Mouse (Mus musculus) liver, embryonic 11.5 days (tissue): ENCODE data around the gene Hoxb9. TPM values are rescaled to one million over a fixed set of nuclear protein-coding genes. Genes with fewer than 3 reads are reported as not detected.

Source experiments
- ATAC-seq: fragments of 200-750 bp; cut with Nextera tagmentation; replicated peaks from 2 replicates; pipeline ENCODE4 v1.8.0; 2017; ENCODE audit warnings: moderate number of reproducible peaks, mild to moderate bottlenecking, moderate TSS enrichment, moderate library complexity; ENCODE audit not compliant: low FRiP score
- DNase-seq: peaks from one replicate; pipeline ENCODE4 v3.0.0-alpha.2; 2017; ENCODE audit warnings: low spot score
- H3K27ac ChIP-seq: fragments of 300-500 bp; sonication (generic); 2 replicates; pipeline ENCODE4 v1.5.1; 2014; ENCODE audit warnings: mild to moderate bottlenecking, low read depth, low read length, control low read depth
- H3K27me3 ChIP-seq: fragments of 300-500 bp; sonication (generic); replicated peaks from 2 replicates; pipeline ENCODE4 v1.6.1; 2014; ENCODE audit warnings: low read length, mixed read lengths; ENCODE audit not compliant: control insufficient read depth, insufficient read depth
- H3K36me3 ChIP-seq: fragments of 300-500 bp; sonication (generic); 2 replicates; pipeline ENCODE4 v1.6.1; 2014; ENCODE audit warnings: mild to moderate bottlenecking, low read length, moderate library complexity, mixed read lengths; ENCODE audit not compliant: control insufficient read depth, insufficient read depth
- H3K4me1 ChIP-seq: fragments of 300-500 bp; sonication (generic); replicated peaks from 2 replicates; pipeline ENCODE4 v1.6.1; 2014; ENCODE audit warnings: low read length, mixed read lengths; ENCODE audit not compliant: control insufficient read depth, insufficient read depth
- H3K4me2 ChIP-seq: fragments of 300-500 bp; sonication (generic); 2 replicates; pipeline ENCODE4 v1.6.1; 2014; ENCODE audit warnings: mild to moderate bottlenecking, control low read depth, moderate library complexity
- H3K4me3 ChIP-seq: fragments of 300-500 bp; sonication (generic); 2 replicates; pipeline ENCODE4 v1.5.1; 2014; ENCODE audit warnings: low read depth, low read length, control low read depth
- H3K9ac ChIP-seq: fragments of 300-500 bp; sonication (generic); 2 replicates; pipeline ENCODE4 v1.6.1; 2014; ENCODE audit warnings: low read depth, low read length, control low read depth
- H3K9me3 ChIP-seq: fragments of 300-500 bp; sonication (generic); 2 replicates; pipeline ENCODE4 v1.6.1; 2016; ENCODE audit warnings: low read length, inconsistent platforms, mixed read lengths; ENCODE audit not compliant: control insufficient read depth
- WGBS: fragments of 180-500 bp; shearing (Covaris S2); extraction: QIAGEN DNeasy Blood & Tissue Kit; methylation state at CpG from one replicate; pipeline ENCODE4 v1.1.7; 2014; 5-methylcytosine and 5-hydroxymethylcytosine counted together
- polyA plus RNA-seq: library from polyadenylated mRNA; unstranded; fragments of >200 nt; fragmentation: Nextera tagmentation; extraction: Ambion mirVana; gene quantifications from 2 replicates; pipeline ENCODE4 v1.2.1, GENCODE M21; 2014

The Hoxb9 gene
- polyA plus RNA-seq, 1 experiment from 2014 or later, result 0.49 TPM

DNA sequence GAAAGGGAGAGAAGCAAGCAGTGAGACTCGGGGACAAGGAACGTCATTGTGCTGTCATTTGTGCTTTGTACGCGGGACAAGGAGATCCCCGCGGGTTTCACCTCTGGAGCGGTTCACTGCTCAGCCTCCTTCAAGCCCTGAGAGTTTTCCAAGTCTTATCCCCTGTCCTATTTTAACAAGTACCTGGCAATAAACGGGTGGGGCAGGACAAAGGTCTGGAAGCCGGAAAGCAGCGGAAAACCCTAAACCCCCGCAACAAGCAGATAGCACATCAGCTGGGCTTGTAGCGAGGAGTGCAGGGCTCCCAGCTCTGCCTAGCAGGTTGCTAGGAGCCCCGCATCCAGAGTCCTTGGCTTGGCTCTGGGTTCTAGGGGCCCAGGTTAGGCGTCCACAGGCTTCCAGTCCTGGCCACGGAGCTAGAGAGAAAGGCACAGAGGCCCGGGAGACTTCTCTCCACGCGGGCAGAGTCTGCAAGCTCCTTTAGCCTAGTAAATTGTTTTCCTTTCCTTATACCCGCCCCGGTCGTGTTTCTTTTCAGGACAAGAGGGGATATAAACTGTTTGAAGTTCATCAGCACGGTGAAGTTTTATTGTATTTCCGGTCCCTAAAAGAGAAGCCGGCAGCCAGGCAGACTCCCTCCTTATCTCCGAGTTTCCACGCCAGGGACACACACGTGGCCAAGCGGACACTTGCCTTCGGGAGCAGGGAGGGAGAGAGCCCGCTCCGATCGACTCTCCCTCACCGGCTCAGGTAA, 7.4 kb upstream of the Hoxb9 start:
- Histone ChIP-seq H3K36me3 (no peaks in the 10 kb centered on the region), H3K27ac (no peak overlapping the region), H3K9me3 (no peaks in the 10 kb centered on the region), H3K4me1 (no peaks in the 10 kb centered on the region), H3K27me3 (peaks cover 98% of the 10 kb centered on the region), H3K9ac (no peak overlapping the region), H3K4me2 (no peak overlapping the region), H3K4me3 (no peak overlapping the region)
- DNase-seq (no peak), ATAC-seq (no peak)
- 2% methylated on average over 33 of the region's 33 CpGs for WGBS

GRCm38 (mm10) chr11:96264390-96265020, 6.8 kb upstream of the Hoxb9 start:
- H3K4me3 ChIP-seq, result no peak overlapping the region
- H3K4me2 ChIP-seq, result no peak overlapping the region
- H3K9ac ChIP-seq, result no peak overlapping the region
- no peaks in the 10 kb centered on the region for H3K36me3 ChIP-seq
- H3K27me3 ChIP-seq, result peaks cover 98% of the 10 kb centered on the region
- DNase-seq (no peak), ATAC-seq (no peak)
- H3K27ac ChIP-seq, result no peak overlapping the region
- no peaks in the 10 kb centered on the region for H3K9me3 ChIP-seq
- H3K4me1 ChIP-seq, result no peaks in the 10 kb centered on the region
- 15% methylated on average over 8 of the region's 8 CpGs for WGBS

GRCm38 (mm10) chr11:96265954-96266353, 5.3 kb upstream of the Hoxb9 start:
- H3K4me1 ChIP-seq, result 0 out of 2 replicates have a peak, but pooled peaks cover 2% of the 10 kb centered on the region
- DNase-seq, result no peak
- peaks cover 98% of the 10 kb centered on the region for H3K27me3 ChIP-seq
- H3K9me3 ChIP-seq, result no peaks in the 10 kb centered on the region
- no peaks in the 10 kb centered on the region for H3K36me3 ChIP-seq
- WGBS, result 8% methylated on average over 7 of the region's 7 CpGs
- H3K9ac ChIP-seq, result no peak overlapping the region
- ATAC-seq, result no peak
- H3K4me3 ChIP-seq, result no peak overlapping the region
- H3K27ac ChIP-seq, result no peak overlapping the region
- no peak overlapping the region for H3K4me2 ChIP-seq

DNA sequence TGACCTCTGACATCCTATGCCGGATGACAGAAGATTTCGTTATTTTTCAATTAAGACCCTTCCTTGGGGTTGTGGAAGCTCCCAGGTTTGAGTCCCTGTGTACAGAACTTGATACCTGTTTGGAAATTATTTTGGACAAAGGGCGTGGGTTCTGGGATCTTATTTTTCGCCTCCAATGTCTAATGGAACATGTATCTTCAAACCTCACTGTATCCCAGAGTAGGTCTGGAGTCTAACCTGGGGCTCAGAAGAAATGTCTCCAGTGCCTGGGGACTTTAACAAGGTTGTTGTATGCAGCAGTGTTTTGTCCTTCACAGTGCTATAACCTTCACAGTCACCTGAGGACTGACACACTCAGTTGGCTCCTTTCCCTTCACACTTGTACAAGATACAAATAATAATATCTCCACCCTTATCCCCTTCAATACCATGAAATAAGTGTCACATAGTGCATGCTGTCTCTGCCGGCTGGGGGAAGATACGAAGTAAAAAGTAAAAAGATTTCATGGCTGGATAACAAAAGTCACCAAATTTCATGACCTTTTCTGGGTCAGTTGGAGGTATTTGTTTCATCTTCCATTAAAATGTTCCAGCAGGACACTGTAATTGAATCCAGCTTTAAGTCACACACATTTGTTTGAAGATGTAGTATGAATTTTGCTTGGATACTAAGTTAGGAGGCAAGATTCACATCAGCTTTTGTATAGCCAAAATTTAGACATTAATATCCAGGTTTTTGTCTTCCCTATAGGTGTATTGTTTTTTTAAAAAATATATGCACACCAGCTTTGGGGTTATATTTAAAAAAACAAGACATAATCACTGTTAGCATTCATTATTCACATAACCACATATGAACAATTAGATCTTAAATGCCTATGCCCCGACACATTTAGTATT, 4.0 kb upstream of the Hoxb9 start:
- ATAC-seq (no peak), DNase-seq (no peak)
- Histone ChIP-seq H3K27me3 (peaks cover 98% of the 10 kb centered on the region), H3K9ac (no peak overlapping the region), H3K4me3 (no peak overlapping the region), H3K36me3 (no peaks in the 10 kb centered on the region), H3K4me1 (peaks cover 6% of the 10 kb centered on the region; the same call in 1 of the 2 replicates), H3K9me3 (no peaks in the 10 kb centered on the region), H3K27ac (no peak overlapping the region), H3K4me2 (no peak overlapping the region)
- WGBS, result 27% methylated on average over 7 of the region's 7 CpGs

- Histone ChIP-seq H3K4me1 (peaks cover 6% of the 10 kb centered on the region; the same call in 1 of the 2 replicates), H3K9ac (no peak overlapping the region), H3K9me3 (no peaks in the 10 kb centered on the region), H3K27ac (no peak overlapping the region), H3K4me2 (no peak overlapping the region), H3K36me3 (no peaks in the 10 kb centered on the region), H3K4me3 (no peak overlapping the region), H3K27me3 (peaks cover 98% of the 10 kb centered on the region)
- no peak for DNase-seq
- ATAC-seq, result no peak
- WGBS, result 18% methylated on average over 1 of the region's 1 CpGs
Observed at GRCm38 (mm10) chr11:96268031-96268745, 3.1 kb upstream of the Hoxb9 start.

GRCm38 (mm10) chr11:96269869-96270268, 1.4 kb upstream of the Hoxb9 start:
- H3K27ac ChIP-seq, result no peak overlapping the region
- H3K9me3 ChIP-seq, result no peaks in the 10 kb centered on the region
- ATAC-seq (no peak), DNase-seq (no peak)
- no peaks in the 10 kb centered on the region for H3K36me3 ChIP-seq
- H3K4me3 ChIP-seq, result no peak overlapping the region
- H3K9ac ChIP-seq, result no peak overlapping the region
- WGBS, result 1% methylated on average over 19 of the region's 19 CpGs
- H3K4me2 ChIP-seq, result no peak overlapping the region
- H3K27me3 ChIP-seq, result peaks cover 98% of the 10 kb centered on the region
- H3K4me1 ChIP-seq, result peaks cover 6% of the 10 kb centered on the region; the same call in 1 of the 2 replicates

- H3K27ac ChIP-seq, result no peak overlapping the region
- peak overlapping the region; percentile 43 for H3K4me2 ChIP-seq
- H3K36me3 ChIP-seq, result no peaks in the 10 kb centered on the region
- no peak for ATAC-seq
- H3K9me3 ChIP-seq, result no peaks in the 10 kb centered on the region
- H3K4me3 ChIP-seq, result peak overlapping the region; percentile 28
- no peak overlapping the region for H3K9ac ChIP-seq
- H3K4me1 ChIP-seq, result peaks cover 6% of the 10 kb centered on the region; the same call in 1 of the 2 replicates
- no peak for DNase-seq
- H3K27me3 ChIP-seq, result peaks cover 98% of the 10 kb centered on the region
- WGBS, result 2% methylated on average over 52 of the region's 52 CpGs
Observed at GRCm38 (mm10) chr11:96271541-96272011, 319 bp downstream of the Hoxb9 start.
